Mouse (Mus musculus): Measurements from ENCODE around the gene Mov10. TPM values are rescaled to one million over a fixed set of nuclear protein-coding genes. Genes with fewer than 3 reads are reported as not detected.
"Not testable (repeated sequence)": the region's sequence is repeated elsewhere in the genome, so short reads cannot be mapped to it uniquely, and the experiment has no call there.

Mov10 gene
- 15.7 and 20.6 TPM in 2 replicates for polyA plus RNA-seq (2016; fragmentation: Nextera tagmentation; extraction: Ambion mirVana)

GRCm38 (mm10) chr3:104817991-104818748, at the start of gene Mov10:
TSS of gene Mov10 (minus strand) at chr3:104818563.
- Histone ChIP-seq H3K36me3 (replicated peaks) (peaks cover 18% of the 10 kb centered on the region), H3K4me3 (replicated peaks) (peak within 1 kb of the TSS; percentile 80), H3K27ac (peak within 1 kb of the TSS; percentile 71), H3K4me1 (peaks cover 23% of the 10 kb centered on the region), H3K4me2 (peak within 1 kb of the TSS; percentile 98), H3K9ac (peak within 1 kb of the TSS; percentile 83), H3K9me3 (no peaks in the 10 kb centered on the region), H3K27me3 (no peaks in the 10 kb centered on the region)
- ATAC-seq (ENCODE audit: low FRiP score) = peak; percentile 74
- WGBS = under 1% methylated on average over 35 of the region's 40 CpGs

GRCm38 (mm10) chr3:104866674-104867073, 48.3 kb upstream of the Mov10 start:
- not testable (repeated sequence) for H3K4me3 ChIP-seq (replicated peaks); H3K4me2 ChIP-seq; H3K9me3 ChIP-seq; H3K27me3 ChIP-seq; ATAC-seq (ENCODE audit: low FRiP score); H3K27ac ChIP-seq; H3K9ac ChIP-seq
- peaks cover 28% of the 10 kb centered on the region for H3K4me1 ChIP-seq
- H3K36me3 ChIP-seq (replicated peaks) = peaks cover 25% of the 10 kb centered on the region

- Histone ChIP-seq H3K4me3 (replicated peaks) (peak overlapping the region; percentile 98), H3K9ac (peak overlapping the region; percentile 97), H3K4me1 (peaks cover 34% of the 10 kb centered on the region), H3K27me3 (no peaks in the 10 kb centered on the region), H3K36me3 (replicated peaks) (peaks cover 12% of the 10 kb centered on the region), H3K9me3 (no peaks in the 10 kb centered on the region), H3K4me2 (peak overlapping the region; percentile 76), H3K27ac (peak overlapping the region; percentile 97)
- peak; percentile 4; the same call in 1 of the 2 replicates for ATAC-seq (ENCODE audit: low FRiP score)
- WGBS = 2% methylated on average over 12 of the region's 12 CpGs
Measured at GRCm38 (mm10) chr3:104865341-104865788, 47.0 kb upstream of the Mov10 start.

GRCm38 (mm10) chr3:104864651-104865340, 46.4 kb upstream of the Mov10 start:
- peak overlapping the region; percentile 76 for H3K4me2 ChIP-seq
- peaks cover 12% of the 10 kb centered on the region for H3K36me3 ChIP-seq (replicated peaks)
- peak; percentile 92 for ATAC-seq (ENCODE audit: low FRiP score)
- no peaks in the 10 kb centered on the region for H3K9me3 ChIP-seq
- H3K4me3 ChIP-seq (replicated peaks) = peak overlapping the region; percentile 98
- H3K4me1 ChIP-seq = peaks cover 34% of the 10 kb centered on the region
- H3K9ac ChIP-seq = peak overlapping the region; percentile 97
- under 1% methylated on average over 48 of the region's 48 CpGs for WGBS
- H3K27ac ChIP-seq = peak overlapping the region; percentile 97
- H3K27me3 ChIP-seq = no peaks in the 10 kb centered on the region

GRCm38 (mm10) chr3:104863786-104864650, 45.7 kb upstream of the Mov10 start, which contains the start of the genes St7l and Capza1:
TSS of gene St7l (plus strand) at chr3:104864005.
TSS of gene Capza1 (minus strand) at chr3:104864505.
- under 1% methylated on average over 43 of the region's 43 CpGs for WGBS
- Histone ChIP-seq H3K4me1 (peaks cover 34% of the 10 kb centered on the region), H3K27me3 (no peaks in the 10 kb centered on the region), H3K27ac (peak within 1 kb of the TSS; percentile 97), H3K36me3 (replicated peaks) (peaks cover 8% of the 10 kb centered on the region), H3K9me3 (no peaks in the 10 kb centered on the region), H3K4me3 (replicated peaks) (peak within 1 kb of the TSS; percentile 98), H3K4me2 (peak within 1 kb of the TSS; percentile 76), H3K9ac (peak within 1 kb of the TSS; percentile 97)
- ATAC-seq (ENCODE audit: low FRiP score) = peak; percentile 98

- ATAC-seq (ENCODE audit: low FRiP score) = no peak
- Histone ChIP-seq H3K4me3 (replicated peaks) (no peak overlapping the region), H3K27me3 (no peaks in the 10 kb centered on the region), H3K4me2 (no peak overlapping the region), H3K27ac (no peak overlapping the region), H3K4me1 (peaks cover 25% of the 10 kb centered on the region), H3K36me3 (replicated peaks) (peaks cover 16% of the 10 kb centered on the region), H3K9ac (no peak overlapping the region), H3K9me3 (no peaks in the 10 kb centered on the region)
- WGBS = 100% methylated on average over 1 of the region's 1 CpGs
Measured at GRCm38 (mm10) chr3:104858560-104858959, 40.2 kb upstream of the Mov10 start.

- Histone ChIP-seq H3K4me2 (no peak overlapping the region), H3K27me3 (no peaks in the 10 kb centered on the region), H3K36me3 (replicated peaks) (peaks cover 16% of the 10 kb centered on the region), H3K9ac (no peak overlapping the region), H3K27ac (no peak overlapping the region), H3K9me3 (no peaks in the 10 kb centered on the region), H3K4me3 (replicated peaks) (no peak overlapping the region), H3K4me1 (peaks cover 2% of the 10 kb centered on the region; the same call in 1 of the 2 replicates)
- WGBS = 96% methylated on average over 1 of the region's 1 CpGs
- no peak for ATAC-seq (ENCODE audit: low FRiP score)
Measured at GRCm38 (mm10) chr3:104856106-104856505, 37.7 kb upstream of the Mov10 start.

- Histone ChIP-seq H3K27ac (no peak overlapping the region), H3K4me2 (no peak overlapping the region), H3K4me3 (replicated peaks) (no peak overlapping the region), H3K4me1 (no peaks in the 10 kb centered on the region), H3K9me3 (no peaks in the 10 kb centered on the region), H3K27me3 (no peaks in the 10 kb centered on the region), H3K36me3 (replicated peaks) (peaks cover 16% of the 10 kb centered on the region), H3K9ac (no peak overlapping the region)
- no peak for ATAC-seq (ENCODE audit: low FRiP score)
Measured at GRCm38 (mm10) chr3:104854866-104855265, 36.5 kb upstream of the Mov10 start.

GRCm38 (mm10) chr3:104854465-104854864, 36.1 kb upstream of the Mov10 start:
- no peak for ATAC-seq (ENCODE audit: low FRiP score)
- no peaks in the 10 kb centered on the region for H3K9me3 ChIP-seq
- no peak overlapping the region for H3K9ac ChIP-seq
- H3K4me2 ChIP-seq = no peak overlapping the region
- H3K36me3 ChIP-seq (replicated peaks) = peaks cover 16% of the 10 kb centered on the region
- no peak overlapping the region for H3K27ac ChIP-seq
- 92% methylated on average over 1 of the region's 1 CpGs for WGBS
- H3K4me1 ChIP-seq = no peaks in the 10 kb centered on the region
- no peak overlapping the region for H3K4me3 ChIP-seq (replicated peaks)
- no peaks in the 10 kb centered on the region for H3K27me3 ChIP-seq

- Histone ChIP-seq H3K36me3 (replicated peaks) (peaks cover 44% of the 10 kb centered on the region), H3K4me3 (replicated peaks) (no peak overlapping the region), H3K9ac (no peak overlapping the region), H3K9me3 (no peaks in the 10 kb centered on the region), H3K27ac (no peak overlapping the region), H3K4me1 (no peaks in the 10 kb centered on the region), H3K27me3 (no peaks in the 10 kb centered on the region), H3K4me2 (no peak overlapping the region)
- ATAC-seq (ENCODE audit: low FRiP score) = no peak
- 92% methylated on average over 4 of the region's 4 CpGs for WGBS
Measured at GRCm38 (mm10) chr3:104846601-104847000, 28.2 kb upstream of the Mov10 start.

- Histone ChIP-seq H3K4me2 (no peak overlapping the region), H3K27ac (no peak overlapping the region), H3K4me1 (no peaks in the 10 kb centered on the region), H3K27me3 (no peaks in the 10 kb centered on the region), H3K36me3 (replicated peaks) (peaks cover 63% of the 10 kb centered on the region), H3K9me3 (no peaks in the 10 kb centered on the region), H3K4me3 (replicated peaks) (no peak overlapping the region), H3K9ac (no peak overlapping the region)
- ATAC-seq (ENCODE audit: low FRiP score) = no peak
- WGBS = 94% methylated on average over 5 of the region's 5 CpGs
Measured at GRCm38 (mm10) chr3:104841049-104841448, 22.7 kb upstream of the Mov10 start.

GRCm38 (mm10) chr3:104835797-104836196, 17.4 kb upstream of the Mov10 start:
- no peak for ATAC-seq (ENCODE audit: low FRiP score)
- Histone ChIP-seq H3K27me3 (no peaks in the 10 kb centered on the region), H3K27ac (no peak overlapping the region), H3K9ac (no peak overlapping the region), H3K4me2 (no peak overlapping the region), H3K4me3 (replicated peaks) (no peak overlapping the region), H3K4me1 (no peaks in the 10 kb centered on the region), H3K9me3 (no peaks in the 10 kb centered on the region), H3K36me3 (replicated peaks) (peaks cover 56% of the 10 kb centered on the region)
- WGBS = 95% methylated on average over 3 of the region's 3 CpGs

All from forebrain, embryonic 12.5 days (tissue).